Mouse (Mus musculus) hindbrain, embryonic 16.5 days (tissue): ENCODE results near the gene Cpne9. TPM values are rescaled to one million over a fixed set of nuclear protein-coding genes. Genes with fewer than 3 reads are reported as not detected.
"Not testable (repeated sequence)": the region's sequence is repeated elsewhere in the genome, so short reads cannot be mapped to it uniquely, and the experiment has no call there.

ENCODE experiments used
- ATAC-seq: fragments of 200-750 bp; cut with Nextera tagmentation; 2 replicates; pipeline ENCODE4 v1.8.0; 2017; ENCODE audit warnings: moderate TSS enrichment, moderate library complexity
- H3K27ac ChIP-seq: fragments of 300-500 bp; sonication (generic); 2 replicates; pipeline ENCODE4 v1.5.1; 2014; ENCODE audit warnings: low read depth, mild to moderate bottlenecking, control low read depth, low read length, moderate library complexity
- H3K27me3 ChIP-seq: fragments of 300-500 bp; sonication (generic); replicated peaks from 2 replicates; pipeline ENCODE4 v1.6.1; 2014; ENCODE audit warnings: low read length; ENCODE audit not compliant: control insufficient read depth, insufficient read depth
- H3K36me3 ChIP-seq: fragments of 300-500 bp; sonication (generic); 2 replicates; pipeline ENCODE4 v1.6.1; 2014; ENCODE audit warnings: mild to moderate bottlenecking, low read length, moderate library complexity, mixed read lengths; ENCODE audit not compliant: control insufficient read depth, insufficient read depth
- H3K4me1 ChIP-seq: fragments of 300-500 bp; sonication (generic); 2 replicates; pipeline ENCODE4 v1.6.1; 2014; ENCODE audit warnings: low read depth, low read length; ENCODE audit not compliant: control insufficient read depth, insufficient read depth
- H3K4me2 ChIP-seq: fragments of 300-500 bp; sonication (generic); 2 replicates; pipeline ENCODE4 v1.6.1; 2014; ENCODE audit warnings: mild to moderate bottlenecking, low read length, control low read depth, moderate library complexity
- H3K4me3 ChIP-seq: fragments of 300-500 bp; sonication (generic); 2 replicates; pipeline ENCODE4 v1.5.1; 2014; ENCODE audit warnings: mild to moderate bottlenecking, low read length, control low read depth, moderate library complexity
- H3K9ac ChIP-seq: fragments of 300-500 bp; sonication (generic); 2 replicates; pipeline ENCODE4 v1.6.1; 2014; ENCODE audit warnings: low read depth, mild to moderate bottlenecking, control low read depth, low read length, moderate library complexity
- H3K9me3 ChIP-seq: fragments of 300-500 bp; sonication (generic); 2 replicates; pipeline ENCODE4 v1.6.1; 2014; ENCODE audit warnings: mild to moderate bottlenecking, low read length, moderate library complexity; ENCODE audit not compliant: control insufficient read depth
- WGBS: fragments of 180-500 bp; shearing (Covaris S2); extraction: QIAGEN DNeasy Blood & Tissue Kit; methylation state at CpG from one replicate; pipeline ENCODE4 v1.1.7; 2014; 5-methylcytosine and 5-hydroxymethylcytosine counted together
- polyA plus RNA-seq: library from polyadenylated mRNA; unstranded; fragments of >200 nt; fragmentation: Nextera tagmentation; extraction: Ambion mirVana; gene quantifications from 2 replicates; pipeline ENCODE4 v1.2.1, GENCODE M21; 2015

Gene Cpne9
- polyA plus RNA-seq, 1 experiment from 2014 or later, result 9.6 TPM

GRCm38 (mm10) chr6:113331721-113332120, 49.6 kb downstream of the Cpne9 start:
- 93% methylated on average over 11 of the region's 11 CpGs for WGBS
- no peak overlapping the region for H3K9ac ChIP-seq
- ATAC-seq, result no peak
- peaks cover 5% of the 10 kb centered on the region; the same call in 1 of the 2 replicates for H3K4me1 ChIP-seq
- no peak overlapping the region for H3K4me2 ChIP-seq
- H3K27ac ChIP-seq, result no peak overlapping the region
- H3K9me3 ChIP-seq, result no peaks in the 10 kb centered on the region
- H3K4me3 ChIP-seq, result no peak overlapping the region
- peaks cover 15% of the 10 kb centered on the region; the same call in 1 of the 2 replicates for H3K36me3 ChIP-seq
- no peaks in the 10 kb centered on the region for H3K27me3 ChIP-seq

DNA sequence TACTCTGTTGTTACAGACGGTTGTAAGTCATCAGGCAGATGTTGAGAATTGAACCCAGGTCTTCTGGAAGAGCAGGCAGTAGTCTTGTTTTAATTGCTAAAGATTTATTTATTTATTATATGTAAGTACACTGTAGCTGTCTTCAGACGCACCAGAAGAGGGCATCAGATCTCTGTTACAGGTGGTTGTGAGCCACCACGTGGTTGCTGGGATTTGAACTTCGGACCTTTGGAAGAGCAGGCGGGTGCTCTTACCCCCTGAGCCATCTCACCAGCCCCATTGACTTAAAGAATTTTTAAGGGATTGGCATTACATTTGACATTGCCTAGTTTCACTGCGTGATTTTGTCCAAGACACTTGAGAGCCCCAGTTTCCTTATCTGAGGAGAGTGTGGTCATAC, 50.6 kb downstream of the Cpne9 start:
- not testable (repeated sequence) for H3K27ac ChIP-seq, H3K4me2 ChIP-seq, ATAC-seq, H3K4me3 ChIP-seq, H3K9ac ChIP-seq, H3K27me3 ChIP-seq, H3K9me3 ChIP-seq, H3K4me1 ChIP-seq
- H3K36me3 ChIP-seq, result peaks cover 15% of the 10 kb centered on the region; the same call in 1 of the 2 replicates
- WGBS, result 72% methylated on average over 6 of the region's 6 CpGs

DNA sequence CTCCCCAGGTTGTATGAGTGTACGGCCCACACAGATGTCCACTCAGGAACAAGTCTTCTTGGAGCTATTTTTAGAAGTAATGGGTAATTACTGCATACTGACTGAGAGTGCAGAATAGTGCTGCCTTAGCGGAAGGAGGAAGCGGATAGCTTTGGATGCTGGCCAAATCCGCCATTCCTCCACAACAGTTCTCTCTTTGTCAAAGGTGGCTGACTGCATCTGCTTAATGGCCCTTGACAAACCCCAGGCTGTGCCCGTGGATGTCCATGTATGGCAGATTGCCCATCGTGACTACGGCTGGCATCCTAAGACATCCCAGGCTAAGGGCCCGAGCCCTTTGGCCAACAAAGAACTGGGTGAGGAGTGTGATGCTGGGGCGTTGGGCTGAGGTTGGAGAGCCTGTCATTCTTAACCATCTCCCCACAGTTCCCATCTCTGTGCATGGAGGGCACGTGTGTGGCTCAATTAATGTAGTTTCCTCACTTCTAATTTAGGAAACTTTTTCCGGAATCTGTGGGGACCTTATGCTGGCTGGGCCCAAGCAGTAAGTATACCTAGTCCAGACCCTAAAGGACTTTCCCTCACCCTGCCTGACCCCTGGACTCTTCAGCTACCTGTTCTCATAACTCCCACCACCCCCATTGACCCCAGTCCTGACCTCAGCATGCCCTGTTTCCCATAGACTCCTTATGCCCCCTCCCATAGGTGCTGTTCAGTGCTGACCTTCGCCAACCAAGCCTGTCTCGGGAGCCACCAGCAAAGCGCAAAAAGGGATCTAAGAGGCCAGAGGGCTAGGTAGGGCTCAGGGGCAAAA, 51.2 kb downstream of the Cpne9 start:
- Histone ChIP-seq H3K36me3 (peaks cover 17% of the 10 kb centered on the region; the same call in 1 of the 2 replicates), H3K27ac (peak overlapping the region; percentile 40; the same call in 1 of the 2 replicates), H3K4me2 (no peak overlapping the region), H3K4me3 (no peak overlapping the region), H3K9me3 (no peaks in the 10 kb centered on the region), H3K9ac (no peak overlapping the region), H3K4me1 (peaks cover 5% of the 10 kb centered on the region), H3K27me3 (no peaks in the 10 kb centered on the region)
- ATAC-seq, result peak; percentile 78
- 62% methylated on average over 14 of the region's 14 CpGs for WGBS

DNA sequence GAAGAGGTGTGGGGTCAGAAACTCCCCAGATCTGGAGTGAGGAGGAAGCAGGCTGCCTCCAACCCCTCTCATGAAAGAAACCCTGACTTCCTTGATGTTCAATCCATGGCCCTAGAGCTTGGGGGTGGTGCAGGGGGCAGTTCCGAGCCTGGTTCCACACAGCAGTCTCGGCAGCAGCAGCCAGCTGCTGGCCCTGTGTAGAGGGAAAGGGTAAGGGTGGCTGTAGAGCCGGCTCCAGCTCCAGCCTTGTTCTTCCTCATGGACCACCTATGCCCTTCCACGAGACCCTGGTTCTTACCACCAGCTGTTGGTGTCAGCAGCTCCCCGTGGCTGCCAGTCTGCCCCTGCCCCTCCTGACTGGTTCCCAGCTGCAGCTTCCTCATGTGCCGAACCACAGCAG, 52.1 kb downstream of the Cpne9 start:
- peaks cover 18% of the 10 kb centered on the region; the same call in 1 of the 2 replicates for H3K36me3 ChIP-seq
- H3K4me1 ChIP-seq, result peaks cover 5% of the 10 kb centered on the region
- H3K27ac ChIP-seq, result no peak overlapping the region
- H3K27me3 ChIP-seq, result no peaks in the 10 kb centered on the region
- no peak overlapping the region for H3K9ac ChIP-seq
- no peak overlapping the region for H3K4me2 ChIP-seq
- H3K4me3 ChIP-seq, result no peak overlapping the region
- no peak for ATAC-seq
- no peaks in the 10 kb centered on the region for H3K9me3 ChIP-seq
- 85% methylated on average over 5 of the region's 6 CpGs for WGBS

DNA sequence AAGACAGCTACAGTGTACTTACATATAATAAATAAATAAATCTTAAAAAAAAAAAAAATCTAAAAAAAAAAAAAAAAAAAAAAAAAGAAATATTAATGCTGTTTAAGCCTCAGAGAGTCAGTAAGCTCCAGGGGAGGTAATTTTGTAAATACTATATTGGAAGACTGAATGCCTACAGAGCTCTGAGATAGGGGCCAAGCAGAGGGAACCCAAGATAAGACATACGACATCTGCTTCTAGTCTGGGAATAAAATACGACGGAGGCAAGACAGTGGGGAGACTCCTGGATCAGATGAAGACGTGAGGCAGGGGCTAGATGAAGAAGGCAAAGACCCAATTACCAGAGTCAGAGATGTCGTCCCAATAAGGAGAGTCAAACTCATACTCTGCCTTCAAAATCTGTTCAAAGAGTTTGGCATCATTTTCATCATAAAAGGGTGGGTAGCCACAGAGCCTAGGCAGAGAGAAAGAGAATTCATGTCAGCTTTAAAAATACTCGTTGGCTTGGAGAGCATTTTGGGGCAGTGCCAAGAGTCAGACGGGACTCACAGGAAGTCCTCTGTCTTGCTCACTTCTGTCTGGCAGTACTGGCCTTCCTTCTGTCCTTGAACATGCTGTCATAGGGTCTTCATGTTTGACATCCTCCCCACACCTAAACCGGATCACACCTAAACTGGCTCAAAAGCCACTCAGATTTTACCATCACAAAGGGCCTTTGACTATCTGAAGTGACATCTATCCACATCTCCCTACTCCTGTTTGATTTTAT, 54.9 kb downstream of the Cpne9 start:
- no peak for ATAC-seq
- peaks cover 22% of the 10 kb centered on the region; the same call in 1 of the 2 replicates for H3K36me3 ChIP-seq
- no peaks in the 10 kb centered on the region for H3K27me3 ChIP-seq
- WGBS, result 58% methylated on average over 8 of the region's 8 CpGs
- H3K9me3 ChIP-seq, result no peaks in the 10 kb centered on the region
- no peak overlapping the region for H3K4me2 ChIP-seq
- no peak overlapping the region for H3K4me3 ChIP-seq
- H3K4me1 ChIP-seq, result peaks cover 12% of the 10 kb centered on the region
- H3K27ac ChIP-seq, result no peak overlapping the region; the same call in 1 of the 2 replicates
- H3K9ac ChIP-seq, result no peak overlapping the region

DNA sequence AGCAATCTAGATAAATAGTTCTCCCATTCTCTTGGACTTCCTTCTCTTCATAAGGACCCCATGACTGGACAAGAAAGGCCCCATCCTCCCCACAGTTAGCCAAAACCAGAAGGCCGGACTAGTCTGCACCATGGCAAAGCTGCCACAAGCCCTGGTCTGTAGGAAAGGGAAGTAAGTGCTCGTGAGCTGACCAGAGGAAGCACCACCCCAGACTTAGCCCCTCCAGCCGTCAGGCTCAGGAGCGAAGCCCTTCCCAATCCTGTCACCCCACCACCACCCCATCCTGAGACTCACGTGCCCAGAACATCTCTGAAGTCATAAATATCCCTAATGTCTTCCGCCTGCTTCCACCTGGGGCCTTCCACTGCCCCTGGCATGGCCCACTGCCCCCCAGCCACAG, 59.5 kb downstream of the Cpne9 start:
- H3K9me3 ChIP-seq, result no peaks in the 10 kb centered on the region
- peak overlapping the region; percentile 58; the same call in 1 of the 2 replicates for H3K27ac ChIP-seq
- H3K4me1 ChIP-seq, result peaks cover 23% of the 10 kb centered on the region
- H3K4me3 ChIP-seq, result peak overlapping the region; percentile 69; the same call in 1 of the 2 replicates
- H3K27me3 ChIP-seq, result no peaks in the 10 kb centered on the region
- H3K9ac ChIP-seq, result peak overlapping the region; percentile 26; the same call in 1 of the 2 replicates
- peaks cover 7% of the 10 kb centered on the region; the same call in 1 of the 2 replicates for H3K36me3 ChIP-seq
- 85% methylated on average over 6 of the region's 6 CpGs for WGBS
- H3K4me2 ChIP-seq, result peak overlapping the region; percentile 82
- no peak for ATAC-seq

DNA sequence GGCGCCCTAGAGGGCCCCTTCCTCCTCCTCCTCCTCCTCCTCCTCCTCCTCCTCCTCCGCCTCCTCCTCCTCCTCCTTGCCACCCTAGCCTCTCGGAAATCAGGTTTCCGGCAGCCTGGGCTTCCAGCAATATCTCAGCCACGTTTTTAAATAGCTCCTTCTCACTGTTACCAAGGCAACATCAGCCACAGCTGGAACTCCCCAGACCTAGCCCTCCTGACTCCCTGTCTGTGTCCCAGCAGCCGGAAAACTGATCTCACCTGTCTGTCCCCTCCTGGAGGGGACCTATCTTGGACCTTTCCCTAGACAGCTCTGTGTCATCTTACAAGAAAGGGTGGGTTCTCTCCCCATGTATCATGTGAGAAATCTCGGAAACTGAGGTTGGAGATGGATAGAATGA, 60.2 kb downstream of the Cpne9 start:
- WGBS, result 25% methylated on average over 6 of the region's 7 CpGs
- H3K9ac ChIP-seq, result peak overlapping the region; percentile 40; the same call in 1 of the 2 replicates
- no peak for ATAC-seq

DNA sequence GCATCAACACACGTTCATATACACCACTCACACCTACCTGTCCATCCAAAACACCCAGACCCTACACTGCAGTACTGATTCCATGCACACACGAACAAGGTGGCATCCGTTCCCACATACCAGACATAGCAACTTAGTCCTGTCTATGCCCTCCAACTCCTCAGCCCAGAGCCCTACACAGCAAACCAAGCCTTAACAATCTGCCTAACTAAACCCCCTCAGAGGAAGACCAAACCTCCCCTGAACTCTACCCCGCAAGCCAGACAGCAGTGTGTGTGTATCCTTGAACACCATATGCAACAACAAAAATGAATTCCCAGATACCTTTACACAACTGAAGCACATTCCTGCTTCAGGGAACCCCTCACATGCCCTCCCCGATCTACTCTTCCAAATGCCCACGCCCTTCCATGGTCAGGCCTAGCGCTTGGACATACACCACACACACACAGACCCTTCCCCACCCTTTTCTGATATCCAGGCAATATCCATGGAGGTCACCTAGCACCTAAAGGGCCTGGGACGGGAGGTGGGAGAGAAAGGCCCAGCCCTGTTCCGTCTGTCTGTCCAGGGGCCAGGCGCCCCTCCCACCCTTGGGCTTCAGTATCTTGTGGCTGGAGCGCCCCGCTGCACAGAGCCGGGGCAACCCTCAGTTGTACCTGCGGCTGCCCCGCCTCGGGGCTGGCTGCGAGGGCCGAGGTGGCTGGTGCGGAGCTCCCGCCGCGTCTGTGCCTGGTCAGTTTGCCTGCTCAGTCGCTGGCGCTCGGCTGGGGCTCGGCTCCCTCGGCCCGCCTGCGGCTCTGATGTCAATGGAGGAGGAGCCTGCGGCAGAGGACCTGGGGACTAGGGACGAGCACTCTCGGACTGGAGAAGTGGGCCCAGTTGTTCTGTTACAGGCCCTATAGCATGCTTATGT, 61.3 kb downstream of the Cpne9 start, which contains the start of gene Camk1:
TSS of gene Camk1 (minus strand) at position 808 of the 916 bp plus-strand sequence.
- Histone ChIP-seq H3K9ac (peak within 1 kb of the TSS; percentile 97), H3K9me3 (no peaks in the 10 kb centered on the region), H3K4me1 (peaks cover 23% of the 10 kb centered on the region), H3K4me2 (peak within 1 kb of the TSS; percentile 82), H3K27me3 (no peaks in the 10 kb centered on the region), H3K27ac (peak within 1 kb of the TSS; percentile 70), H3K36me3 (peaks cover 5% of the 10 kb centered on the region; the same call in 1 of the 2 replicates), H3K4me3 (peak within 1 kb of the TSS; percentile 69)
- peak; percentile 85 for ATAC-seq
- 16% methylated on average over 32 of the region's 32 CpGs for WGBS

More for the DNA sequence above, 60.2 kb downstream of the Cpne9 start:
- H3K9me3 ChIP-seq, result no peaks in the 10 kb centered on the region
- H3K4me3 ChIP-seq, result peak overlapping the region; percentile 69
- peaks cover 7% of the 10 kb centered on the region; the same call in 1 of the 2 replicates for H3K36me3 ChIP-seq
- peaks cover 23% of the 10 kb centered on the region for H3K4me1 ChIP-seq
- peak overlapping the region; percentile 60; the same call in 1 of the 2 replicates for H3K27ac ChIP-seq
- H3K4me2 ChIP-seq, result peak overlapping the region; percentile 82
- H3K27me3 ChIP-seq, result no peaks in the 10 kb centered on the region
